Mouse (Mus musculus) CD8-positive naive resting alpha-beta T cell, adult 2 months (primary cell): ENCODE results near the gene Cpm.
"Not testable (repeated sequence)": the region's sequence is repeated elsewhere in the genome, so short reads cannot be mapped to it uniquely, and the experiment has no call there.

Source experiments
- DNase-seq, 2 experiments: peaks; one replicate each; pipeline ENCODE4 v3.0.0; 2022; ENCODE audit warnings: low read depth in 2 of 2, low spot score in 2 of 2

Cpm gene

GRCm38 (mm10) chr10:117605283-117606243 is 23.7 kb upstream of the Cpm start:
- no peak for DNase-seq

- DNase-seq, result no peak
Measured at GRCm38 (mm10) chr10:117606423-117606822, 22.9 kb upstream of the Cpm start.

- DNase-seq, result no peak
Measured at GRCm38 (mm10) chr10:117607051-117607803, 22.1 kb upstream of the Cpm start.

- DNase-seq, result no peak
Measured at GRCm38 (mm10) chr10:117607804-117608279, 21.5 kb upstream of the Cpm start.

GRCm38 (mm10) chr10:117608487-117608886 is 20.8 kb upstream of the Cpm start:
- no peak for DNase-seq

- no peak for DNase-seq
Measured at GRCm38 (mm10) chr10:117608988-117609809, 20.1 kb upstream of the Cpm start.

- no peak for DNase-seq
Measured at GRCm38 (mm10) chr10:117609810-117610090, 19.6 kb upstream of the Cpm start.

GRCm38 (mm10) chr10:117610160-117610764 is 19.0 kb upstream of the Cpm start:
- no peak for DNase-seq

GRCm38 (mm10) chr10:117610794-117611384 is 18.4 kb upstream of the Cpm start:
- no peak for DNase-seq

- DNase-seq, result no peak
Measured at GRCm38 (mm10) chr10:117611503-117611902, 17.8 kb upstream of the Cpm start.

GRCm38 (mm10) chr10:117611976-117612375 is 17.3 kb upstream of the Cpm start:
- no peak for DNase-seq

- DNase-seq, result no peak
Measured at GRCm38 (mm10) chr10:117612621-117613584, 16.4 kb upstream of the Cpm start.

- no peak for DNase-seq
Measured at GRCm38 (mm10) chr10:117613960-117614359, 15.3 kb upstream of the Cpm start.

- DNase-seq, result no peak
Measured at GRCm38 (mm10) chr10:117614387-117614786, 14.9 kb upstream of the Cpm start.

GRCm38 (mm10) chr10:117615239-117615638 is 14.1 kb upstream of the Cpm start:
- no peak for DNase-seq

GRCm38 (mm10) chr10:117615746-117616145 is 13.6 kb upstream of the Cpm start:
- no peak for DNase-seq

GRCm38 (mm10) chr10:117616191-117616680 is 13.1 kb upstream of the Cpm start:
- DNase-seq, result no peak

GRCm38 (mm10) chr10:117616765-117617164 is 12.5 kb upstream of the Cpm start:
- DNase-seq, result not testable (repeated sequence)
